Mouse (Mus musculus) adrenal gland, adult 18-20 months (tissue): ENCODE results near the gene Pard3b. TPM values are rescaled to one million over a fixed set of nuclear protein-coding genes. Genes with fewer than 3 reads are reported as not detected.

Source experiments
- DNase-seq, 2 experiments: peaks; one replicate each; pipeline ENCODE4 v3.0.0; 2021 to 2022; ENCODE audit warnings: low spot score in 2 of 2
- total RNA-seq, 2 experiments: library from RNA; stranded (reverse); gene quantifications; 1 replicate in 1 of 2; 2 replicates in 1 of 2; pipeline ENCODE4 v1.2.3; 2021

Pard3b gene
- total RNA-seq, 2 experiments from 2014 or later, result 10.0 to 14.3 TPM

DNA sequence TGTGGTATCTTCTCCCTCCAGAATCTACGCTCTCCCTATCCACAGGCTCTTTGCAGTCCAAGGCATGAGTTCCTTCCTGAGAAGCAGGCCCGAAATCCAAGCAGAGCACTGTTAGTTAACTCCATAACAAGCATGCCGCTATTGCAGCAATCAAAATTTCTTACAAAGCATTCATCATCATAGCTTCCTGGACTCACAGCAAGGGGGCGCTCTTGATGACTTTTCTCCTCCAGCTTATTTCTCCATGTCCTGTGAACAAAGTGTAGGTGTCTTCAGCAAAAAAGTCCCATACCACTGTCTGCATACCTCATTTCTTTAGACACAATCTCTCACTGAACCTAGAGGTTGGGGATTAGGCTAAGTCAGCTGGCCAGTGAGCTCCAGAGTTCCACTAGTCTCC lies 739.7 kb downstream of the Pard3b start:
- no peak for DNase-seq

DNA sequence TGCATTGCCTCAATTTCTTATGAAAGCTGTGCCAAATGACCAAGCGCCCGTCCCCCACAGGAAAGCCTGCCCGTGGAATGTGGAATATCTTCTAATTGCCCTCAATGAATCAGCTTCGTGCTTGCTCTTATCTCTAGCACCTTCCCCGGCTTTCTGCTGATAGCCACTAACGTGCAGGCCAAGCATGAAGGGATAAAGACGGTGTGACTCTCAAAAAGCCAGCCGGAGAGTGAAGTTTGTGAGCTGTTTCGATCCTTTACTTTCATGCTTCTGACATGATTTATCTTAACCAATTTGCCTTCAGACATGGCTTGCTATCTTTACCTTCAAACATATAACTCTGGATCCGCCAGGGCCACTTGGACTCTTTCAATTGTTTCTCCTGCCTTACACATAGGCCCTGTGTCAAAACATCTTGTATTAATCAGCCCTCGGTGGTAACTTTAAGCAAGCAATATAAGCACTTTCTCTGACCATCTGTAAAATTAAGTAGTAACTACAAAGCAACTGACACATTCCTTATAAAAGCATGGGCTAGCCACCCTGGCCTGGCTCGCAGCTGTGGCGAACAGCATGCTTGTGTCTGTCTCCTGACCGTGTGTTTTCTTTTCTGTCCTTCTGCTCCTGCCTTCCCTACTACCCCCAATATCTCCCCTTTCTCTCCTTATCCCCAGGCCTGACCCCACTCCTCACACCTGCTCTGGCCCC lies 744.3 kb downstream of the Pard3b start:
- DNase-seq, result no peak

DNA sequence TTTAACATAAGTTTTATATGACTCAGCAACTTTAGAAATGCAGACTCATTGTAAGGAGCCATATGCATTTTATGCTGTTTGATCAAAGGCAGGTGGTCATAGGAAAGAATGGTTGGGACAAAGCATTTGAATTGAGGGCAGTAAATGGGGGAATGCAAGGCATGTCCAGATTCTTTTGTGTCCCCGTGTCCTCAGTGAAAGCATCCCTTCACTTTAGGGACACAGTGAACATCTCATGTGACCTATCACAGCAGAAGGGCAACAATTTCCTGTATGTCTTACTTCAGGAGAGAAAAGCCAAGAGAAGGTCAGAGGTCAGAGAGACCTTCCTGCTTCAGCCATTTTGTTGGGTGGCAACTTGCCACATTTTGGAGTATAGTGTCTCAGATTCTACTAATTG lies 745.6 kb downstream of the Pard3b start:
- DNase-seq, result no peak

DNA sequence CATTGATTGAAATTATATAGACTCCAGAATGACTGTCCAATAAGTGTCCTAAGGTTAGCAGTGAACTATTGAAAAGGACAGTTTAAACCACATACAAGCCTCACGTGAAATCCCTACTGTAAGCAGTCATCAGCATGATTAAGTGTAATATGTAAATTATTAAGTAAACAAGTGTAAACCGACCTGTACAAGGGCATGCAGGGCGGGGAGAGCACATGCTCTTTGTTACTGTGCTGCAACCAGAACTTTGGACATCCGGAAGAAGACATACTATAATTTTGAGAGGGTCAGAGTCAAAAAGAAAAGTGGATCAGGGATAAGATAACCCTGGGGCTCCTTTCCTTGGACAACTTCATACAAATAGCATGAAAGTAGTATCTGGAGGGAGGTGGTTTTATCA lies 749.4 kb downstream of the Pard3b start:
- no peak for DNase-seq

DNA sequence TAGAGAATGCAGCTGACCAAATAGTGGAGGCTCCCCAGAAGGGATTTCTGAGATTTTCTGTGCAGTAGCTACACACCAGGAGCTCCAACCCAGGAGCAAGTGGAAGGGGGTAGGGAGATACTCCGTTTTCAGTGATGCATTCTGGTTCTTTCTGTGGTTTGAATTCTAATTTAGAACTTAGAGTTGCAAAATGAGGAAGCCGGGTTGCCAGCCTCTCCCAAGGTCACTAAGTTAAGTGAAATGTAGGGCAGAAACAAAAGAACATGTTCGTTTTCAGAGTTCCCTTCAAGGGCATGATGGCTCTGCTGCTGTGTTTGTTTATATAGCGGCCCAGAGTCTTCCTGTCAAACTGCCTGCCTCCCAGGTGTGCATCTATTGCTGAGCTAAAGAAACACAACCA lies 754.2 kb downstream of the Pard3b start:
- DNase-seq, result no peak

DNA sequence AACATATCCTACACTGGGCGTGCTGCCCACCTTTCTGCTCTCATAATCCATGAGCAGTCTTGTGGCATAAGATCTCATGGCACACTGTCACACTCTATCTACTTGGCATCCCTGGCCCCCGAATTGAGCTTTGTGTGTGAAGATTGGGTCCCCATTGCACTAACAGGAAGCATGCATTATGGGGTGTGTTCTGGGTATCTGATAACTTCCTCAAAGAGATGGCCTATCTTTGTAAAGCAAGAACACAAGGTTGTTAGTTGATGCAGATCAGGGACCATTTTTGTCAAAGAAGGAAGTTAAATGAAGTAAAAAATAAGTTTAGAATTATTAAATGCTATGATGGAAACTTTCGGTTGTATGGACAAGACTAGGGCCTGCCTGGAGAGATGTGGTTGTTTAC lies 755.9 kb downstream of the Pard3b start:
- no peak for DNase-seq

DNA sequence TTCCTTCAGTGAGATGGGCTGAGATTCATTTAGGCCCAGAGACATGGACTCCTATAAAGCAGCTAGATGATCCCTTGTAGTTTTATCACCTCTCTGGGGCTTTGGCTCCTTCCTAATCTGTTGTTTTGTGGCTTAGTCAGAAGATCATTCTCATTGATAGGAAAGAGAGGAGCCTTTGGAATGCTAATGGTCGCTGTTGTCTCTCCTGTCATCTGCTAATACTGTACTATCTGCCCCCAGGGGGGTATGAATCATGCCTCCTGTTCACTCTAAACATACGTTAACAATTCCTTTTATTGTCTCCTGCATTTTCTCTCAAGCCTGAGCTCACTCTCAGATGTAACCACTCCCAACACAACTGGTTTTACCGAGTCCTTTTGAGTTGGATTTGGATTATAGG lies 759.6 kb downstream of the Pard3b start:
- DNase-seq, result no peak

GRCm38 (mm10) chr1:62398738-62399137 lies 760.1 kb downstream of the Pard3b start:
- no peak for DNase-seq

GRCm38 (mm10) chr1:62405061-62405460 lies 766.4 kb downstream of the Pard3b start:
- DNase-seq, result no peak

- no peak for DNase-seq
These were observed 772.7 kb downstream of the Pard3b start for GRCm38 (mm10) chr1:62411368-62411767.

DNA sequence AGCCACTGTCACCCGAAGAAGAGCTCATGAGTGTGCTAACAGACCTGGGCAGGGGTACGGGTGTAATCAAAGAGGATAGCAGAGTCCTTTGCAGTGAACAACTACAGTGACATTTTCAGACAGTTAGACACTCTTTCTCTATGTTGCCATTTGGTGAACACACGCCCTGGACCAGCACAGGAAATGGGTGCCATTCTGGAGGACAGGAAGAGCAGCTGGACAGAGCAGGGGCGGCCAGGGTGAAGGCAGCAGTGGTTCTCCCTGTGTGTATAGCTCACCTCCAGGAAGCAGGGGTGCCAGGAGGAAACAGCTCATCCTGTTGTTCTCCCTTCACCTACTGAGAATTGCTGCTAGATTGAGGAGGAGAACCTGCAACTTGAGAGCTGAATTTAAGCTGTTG lies 773.4 kb downstream of the Pard3b start:
- no peak for DNase-seq

GRCm38 (mm10) chr1:62412988-62413387 lies 774.4 kb downstream of the Pard3b start:
- no peak for DNase-seq

GRCm38 (mm10) chr1:62414521-62414920 lies 775.9 kb downstream of the Pard3b start:
- no peak for DNase-seq

- DNase-seq, result no peak
These were observed 778.2 kb downstream of the Pard3b start for GRCm38 (mm10) chr1:62416627-62417374.

DNA sequence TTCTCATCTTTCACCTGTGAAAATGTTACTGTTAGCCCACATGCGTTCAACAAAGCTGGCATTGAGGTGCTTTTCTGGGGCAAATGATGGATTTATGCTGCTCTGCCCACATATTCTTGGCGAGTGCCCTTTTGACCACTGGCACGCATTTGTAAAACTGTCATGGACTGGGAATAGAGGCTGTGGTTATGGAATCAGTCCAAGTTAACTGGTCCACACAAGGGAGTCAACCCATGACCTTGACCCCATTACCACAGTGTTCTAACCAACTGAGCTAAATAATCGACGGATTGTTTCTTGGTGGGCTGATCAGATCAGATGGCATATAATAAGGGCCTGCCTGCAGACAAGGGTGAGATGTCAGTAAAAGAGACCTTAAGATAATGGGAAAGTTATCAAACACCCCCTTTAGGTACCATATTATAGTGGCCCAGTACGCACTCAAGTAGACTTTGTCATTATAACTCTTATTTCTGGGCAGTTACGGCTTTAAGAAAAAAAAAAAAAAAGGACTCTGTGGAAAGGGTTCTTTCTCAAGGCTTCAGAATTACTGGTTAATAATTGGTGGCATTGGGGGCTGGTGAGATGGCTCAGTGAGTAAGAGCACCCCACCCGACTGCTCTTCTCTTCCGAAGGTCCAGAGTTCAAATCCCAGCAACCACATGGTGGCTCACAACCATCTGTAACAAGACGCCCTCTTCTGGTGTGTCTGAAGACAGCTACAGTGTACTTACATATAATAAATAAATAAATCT lies 784.4 kb downstream of the Pard3b start:
- no peak for DNase-seq

DNA sequence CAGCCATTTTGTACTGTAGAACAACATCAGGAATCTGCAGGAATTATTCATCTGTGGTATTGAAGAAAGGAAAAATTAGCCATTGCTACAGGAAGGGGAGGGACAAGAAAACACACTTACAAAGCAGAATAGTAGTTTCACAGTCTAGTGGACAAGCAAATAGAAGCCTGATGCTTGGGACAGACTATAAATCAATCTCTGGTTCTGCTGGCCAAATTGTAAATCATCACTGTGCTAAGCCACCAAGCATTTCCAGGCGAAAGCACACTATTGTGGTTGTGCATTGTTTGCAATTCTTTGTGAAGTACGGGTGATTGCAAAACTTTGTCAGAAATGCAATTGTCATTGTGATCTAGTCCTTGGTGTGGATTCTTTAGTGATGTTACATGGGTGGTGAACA lies 786.7 kb downstream of the Pard3b start:
- DNase-seq, result no peak

DNA sequence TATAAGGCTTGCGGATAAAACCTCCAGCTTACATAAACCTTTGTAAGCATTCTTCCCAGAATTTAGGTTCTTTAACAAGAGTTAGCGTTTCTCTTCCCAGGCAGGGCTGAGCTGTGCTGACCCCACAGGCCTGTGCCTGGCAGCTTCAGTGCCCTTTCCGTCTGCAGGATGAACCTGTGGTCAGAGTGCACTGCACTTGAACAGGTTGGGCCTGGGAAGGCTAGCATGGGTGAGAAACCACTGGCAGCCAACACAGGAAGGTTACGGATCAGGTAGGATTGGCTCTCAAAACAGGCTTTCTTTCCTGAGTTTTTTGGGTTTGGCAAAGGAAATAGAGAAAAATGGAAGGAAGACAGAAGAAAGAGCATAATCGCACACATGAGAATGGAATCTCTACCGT lies 790.1 kb downstream of the Pard3b start:
- no peak for DNase-seq

GRCm38 (mm10) chr1:62429333-62430182 lies 790.9 kb downstream of the Pard3b start:
- DNase-seq, result no peak

DNA sequence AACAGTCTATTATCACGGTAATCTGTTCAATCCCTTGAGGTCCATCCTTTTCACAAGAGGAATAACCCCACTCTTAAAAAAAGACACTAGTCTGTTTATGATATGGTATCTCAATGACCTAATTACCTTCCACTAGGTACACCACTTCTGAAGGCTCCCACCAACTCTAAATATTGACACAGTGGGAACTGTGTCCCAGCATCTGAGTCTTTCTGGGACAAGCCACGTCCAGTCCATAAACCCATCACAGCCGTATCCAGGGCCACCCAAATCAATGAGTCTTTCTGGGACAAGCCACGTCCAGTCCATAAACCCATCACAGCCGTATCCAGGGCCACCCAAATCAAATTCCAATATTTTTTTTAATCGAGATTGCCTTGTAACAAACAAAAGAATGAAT lies 792.4 kb downstream of the Pard3b start:
- no peak for DNase-seq

DNA sequence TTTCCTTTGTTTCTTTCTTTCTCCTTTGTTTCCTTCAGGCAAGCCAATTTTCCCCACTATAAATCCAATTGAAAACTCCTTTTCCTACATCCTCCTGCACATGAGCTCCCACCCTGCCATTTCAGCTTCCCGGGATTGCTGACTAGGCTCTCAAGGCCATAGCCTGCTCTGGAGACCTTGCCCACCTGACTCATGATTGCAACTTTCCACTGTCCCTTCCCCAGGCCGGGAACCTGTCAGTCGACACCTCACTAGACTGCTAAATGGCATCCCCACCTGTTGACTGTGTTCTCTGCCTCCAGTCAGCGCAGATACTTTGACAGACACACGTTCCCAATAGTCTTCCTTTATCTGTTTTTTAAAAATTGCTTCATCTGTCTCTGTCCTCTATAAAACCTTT lies 795.3 kb downstream of the Pard3b start:
- peak in 1 of 2 experiments; percentile 11 for DNase-seq

DNA sequence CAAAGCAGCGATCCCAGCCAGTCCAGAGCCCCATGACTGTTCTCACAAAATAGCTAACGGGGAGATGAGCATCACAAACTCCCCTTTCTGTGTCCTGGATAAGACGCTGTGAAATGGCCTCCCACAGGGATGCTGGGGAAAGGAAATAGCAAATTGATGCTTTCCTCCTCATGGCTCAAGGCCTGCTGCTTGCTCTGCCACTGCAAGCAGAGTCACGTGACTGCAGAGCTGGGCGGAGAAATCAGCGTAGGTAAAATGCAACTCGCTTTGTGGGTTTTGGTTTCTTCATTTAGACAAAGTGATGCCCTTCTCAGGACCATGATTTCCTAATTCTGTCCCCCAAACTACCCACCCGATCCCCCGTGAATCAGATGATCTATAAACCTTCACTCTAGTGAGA lies 797.2 kb downstream of the Pard3b start:
- no peak for DNase-seq
